Mouse (Mus musculus) layer of hippocampus, adult 9-11 months (tissue): ENCODE measurements around the gene Islr2.
A peak's percentile ranks its signal among the peaks of the same experiment; 100 is the strongest.
"Not testable (repeated sequence)": the region's sequence is repeated elsewhere in the genome, so short reads cannot be mapped to it uniquely, and the experiment has no call there.

Experiments used
- DNase-seq: peaks from one replicate; pipeline ENCODE4 v3.0.0; 2022

Gene Islr2

DNA sequence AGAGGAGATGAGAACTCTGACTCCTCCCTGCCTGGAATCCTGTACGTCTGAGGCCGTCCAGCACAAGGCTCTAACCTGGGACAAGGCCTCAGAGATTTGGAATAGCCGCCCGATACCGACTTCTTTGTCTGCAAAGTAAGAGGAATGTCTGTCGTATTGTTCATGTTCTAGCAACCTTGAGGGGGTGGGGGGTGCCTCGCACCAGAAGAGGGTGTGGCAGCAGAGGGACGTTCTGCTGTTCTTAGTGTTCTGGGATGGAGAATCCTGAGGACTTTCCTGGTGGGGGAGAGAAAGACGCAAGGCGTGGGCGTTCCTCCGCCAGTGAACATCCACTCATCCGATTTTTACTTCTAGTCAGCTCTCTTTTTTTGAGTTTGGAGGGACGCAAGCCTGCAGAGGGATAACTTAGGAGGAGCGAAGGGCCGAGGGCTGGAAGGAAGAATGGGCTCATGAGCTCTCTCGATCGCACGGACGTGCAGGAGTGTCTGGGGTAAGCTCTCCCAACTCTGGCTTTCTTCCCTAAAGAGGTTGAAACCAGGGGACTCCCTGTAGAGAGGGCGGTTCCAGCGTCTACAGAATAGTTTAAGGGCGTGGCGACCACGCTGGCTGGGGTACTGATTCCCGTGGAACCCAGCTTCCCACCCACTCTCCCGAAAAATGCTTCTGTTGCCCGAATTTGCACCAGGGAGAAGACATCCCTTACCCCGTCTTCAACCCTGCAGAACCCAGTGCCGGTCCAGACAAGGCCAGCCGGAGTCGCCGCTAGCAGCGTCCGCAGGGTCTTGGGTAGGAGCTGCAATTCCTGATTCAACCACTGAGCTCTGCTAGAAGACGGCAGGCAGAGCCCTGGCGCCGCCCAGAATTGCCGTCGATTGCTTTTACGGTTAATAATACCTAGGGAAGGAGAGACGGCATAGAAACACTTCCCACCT, at the start of gene Islr2, which contains the start of gene Islr:
TSS of gene Islr2 (minus strand) at position 804 of the 932 bp plus-strand sequence.
TSS of gene Islr (minus strand) at position 791 of the 932 bp plus-strand sequence.
- no peak for DNase-seq

DNA sequence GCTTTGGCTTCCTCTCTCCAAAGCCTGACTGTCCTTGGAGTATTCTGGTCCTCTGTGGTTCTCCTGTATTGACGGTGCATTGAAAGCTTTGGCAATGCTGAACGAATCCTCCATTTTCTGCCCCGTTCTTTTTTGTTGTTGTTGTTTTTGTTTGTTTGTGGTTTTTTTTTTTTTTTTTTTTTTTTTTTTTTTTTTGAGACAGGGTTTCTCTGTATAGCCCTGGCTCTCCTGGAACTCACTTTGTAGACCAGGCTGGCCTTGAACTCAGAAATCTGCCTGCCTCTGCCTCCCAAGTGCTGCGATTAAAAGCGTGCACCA, 49.6 kb upstream of the Islr2 start:
- not testable (repeated sequence) for DNase-seq

DNA sequence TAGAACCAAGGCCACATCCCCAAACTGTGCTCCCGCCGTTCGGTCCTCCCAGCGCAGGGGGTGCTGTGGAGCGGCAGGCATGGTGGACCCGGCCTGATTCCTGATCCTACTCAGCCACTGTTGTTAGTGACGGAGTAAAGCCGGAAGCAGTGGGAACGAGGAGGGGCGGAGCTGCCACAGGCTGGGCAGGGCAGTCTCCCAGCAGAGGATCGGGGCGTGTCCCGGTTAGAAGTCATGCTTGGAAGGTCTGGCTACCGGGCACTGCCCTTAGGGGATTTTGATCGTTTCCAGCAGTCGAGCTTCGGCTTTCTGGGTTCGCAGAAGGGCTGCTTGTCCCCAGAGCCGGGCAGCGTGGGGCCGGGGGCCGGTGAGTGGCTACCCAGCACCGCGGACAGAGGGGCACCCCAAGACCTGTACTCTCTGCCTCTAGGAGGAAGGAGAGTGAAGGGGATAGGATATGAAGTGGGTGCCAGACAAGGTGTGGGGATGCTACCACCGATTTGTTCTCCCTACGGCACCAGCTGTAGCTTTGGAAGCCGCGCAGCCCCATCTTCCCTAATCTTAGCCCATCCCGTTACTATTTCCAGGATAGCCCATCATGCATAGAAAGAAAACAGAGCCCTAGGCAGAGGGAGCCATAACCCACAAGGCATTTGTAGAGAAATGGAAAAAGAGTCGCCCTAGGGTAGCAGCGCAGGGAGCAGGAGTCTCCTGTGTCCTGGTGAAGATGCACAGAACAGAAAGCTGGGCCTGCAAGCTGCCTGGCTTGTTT, 49.1 kb upstream of the Islr2 start, which contains the start of gene Stoml1:
TSS of gene Stoml1 (plus strand) at position 132 of the 772 bp plus-strand sequence.
- peak; percentile 94 for DNase-seq

DNA sequence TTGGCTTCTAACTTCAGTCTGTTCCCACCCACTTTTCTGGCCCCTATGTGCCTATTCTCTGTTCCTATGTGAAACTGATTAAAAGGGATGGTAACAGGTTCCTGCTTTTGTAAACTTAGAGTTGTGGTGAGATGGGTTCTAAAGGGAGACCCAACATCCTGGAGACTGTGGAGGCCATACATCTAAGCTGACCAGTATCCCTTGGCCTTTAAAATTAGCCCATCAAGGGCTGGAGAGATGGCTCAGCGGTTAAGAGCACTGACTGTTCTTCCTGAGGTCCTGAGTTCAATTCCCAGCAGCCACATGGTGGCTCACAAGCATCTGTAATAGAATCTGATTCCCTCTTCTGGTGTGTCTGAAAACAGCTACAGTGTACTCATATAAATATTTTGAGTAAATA, 46.6 kb upstream of the Islr2 start:
- DNase-seq = not testable (repeated sequence)

DNA sequence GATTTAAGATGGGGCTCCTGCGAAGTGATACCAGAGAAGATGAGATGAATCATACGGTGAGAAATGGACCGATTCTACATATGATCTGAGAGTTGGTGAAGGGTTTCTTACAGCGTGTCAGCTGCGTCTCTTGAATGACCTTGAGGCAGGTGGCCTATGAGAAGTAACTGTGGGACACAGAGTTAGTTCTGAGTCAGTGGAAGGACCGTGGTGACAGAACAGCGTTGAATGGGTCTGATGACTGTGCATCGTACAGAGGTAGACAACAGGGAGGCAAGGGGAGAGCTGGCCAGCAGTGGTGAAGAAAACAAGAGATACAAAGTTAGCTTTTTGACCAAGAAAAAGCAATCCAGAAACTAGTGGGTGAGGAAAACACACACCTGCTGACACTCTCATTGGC, 46.2 kb upstream of the Islr2 start:
- no peak for DNase-seq

DNA sequence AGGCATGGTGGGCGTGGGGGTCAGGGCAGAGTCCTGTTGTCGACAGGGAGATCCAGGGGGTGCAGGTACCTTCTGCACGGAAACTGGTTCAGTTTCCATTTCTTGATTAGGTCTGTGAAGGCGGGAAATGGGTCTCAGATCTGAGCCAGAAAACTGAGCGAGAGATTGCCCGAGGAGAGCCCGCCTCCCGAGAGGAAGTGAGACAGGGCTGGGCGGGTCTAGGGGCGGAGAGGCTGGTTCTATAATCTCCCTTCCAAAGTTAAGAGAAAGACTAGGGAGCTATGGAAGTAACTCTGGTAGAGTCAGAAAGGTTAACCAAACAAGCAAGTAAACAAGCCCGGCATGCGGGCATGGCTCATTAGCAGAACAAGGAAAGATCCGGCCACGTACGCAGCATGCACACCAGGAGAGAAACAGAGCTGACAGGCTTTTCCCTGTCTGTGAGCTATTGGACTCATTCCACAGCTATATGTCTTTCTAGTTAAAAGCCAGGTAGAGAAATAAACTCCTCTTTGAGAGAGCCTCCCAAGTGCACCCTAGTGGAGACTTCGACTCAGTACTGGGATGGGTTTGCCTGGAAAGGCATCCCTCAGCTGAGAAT, 45.6 kb upstream of the Islr2 start, which contains the start of gene Pml:
TSS of gene Pml (minus strand) at position 195 of the 601 bp plus-strand sequence.
- DNase-seq = peak; percentile 48

DNA sequence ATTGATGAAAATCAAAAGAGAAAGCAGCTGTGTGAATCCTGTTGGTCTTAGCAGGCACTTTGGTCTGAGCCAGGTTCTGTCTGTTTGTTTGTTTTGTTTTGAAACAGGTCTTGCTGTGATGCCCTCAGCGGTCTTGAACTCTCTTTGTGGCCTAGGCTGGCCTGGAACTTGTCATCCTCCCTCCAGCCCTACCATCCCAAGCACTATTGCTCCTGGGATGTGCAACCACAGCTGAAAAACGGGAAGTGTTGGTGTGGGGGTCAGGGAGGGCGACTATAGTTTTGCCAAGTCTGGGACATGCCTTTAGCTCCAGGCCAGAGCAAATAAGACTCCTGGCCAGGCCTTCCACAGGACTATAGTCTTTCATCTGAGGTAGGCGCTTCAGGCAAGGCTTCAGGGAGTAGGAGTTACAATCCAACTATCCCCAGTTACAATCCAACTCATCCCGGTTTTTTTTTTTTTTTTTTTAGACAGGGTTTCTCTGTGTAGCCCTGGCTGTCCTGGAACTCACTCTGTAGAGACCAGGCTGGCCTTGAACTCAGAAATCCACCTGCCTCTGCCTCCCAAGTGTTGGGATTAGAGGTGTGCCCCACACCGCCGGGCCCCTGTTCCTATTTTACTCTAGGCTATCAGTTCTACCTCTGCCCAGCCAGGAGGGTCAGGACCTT, 44.8 kb upstream of the Islr2 start:
- no peak for DNase-seq

DNA sequence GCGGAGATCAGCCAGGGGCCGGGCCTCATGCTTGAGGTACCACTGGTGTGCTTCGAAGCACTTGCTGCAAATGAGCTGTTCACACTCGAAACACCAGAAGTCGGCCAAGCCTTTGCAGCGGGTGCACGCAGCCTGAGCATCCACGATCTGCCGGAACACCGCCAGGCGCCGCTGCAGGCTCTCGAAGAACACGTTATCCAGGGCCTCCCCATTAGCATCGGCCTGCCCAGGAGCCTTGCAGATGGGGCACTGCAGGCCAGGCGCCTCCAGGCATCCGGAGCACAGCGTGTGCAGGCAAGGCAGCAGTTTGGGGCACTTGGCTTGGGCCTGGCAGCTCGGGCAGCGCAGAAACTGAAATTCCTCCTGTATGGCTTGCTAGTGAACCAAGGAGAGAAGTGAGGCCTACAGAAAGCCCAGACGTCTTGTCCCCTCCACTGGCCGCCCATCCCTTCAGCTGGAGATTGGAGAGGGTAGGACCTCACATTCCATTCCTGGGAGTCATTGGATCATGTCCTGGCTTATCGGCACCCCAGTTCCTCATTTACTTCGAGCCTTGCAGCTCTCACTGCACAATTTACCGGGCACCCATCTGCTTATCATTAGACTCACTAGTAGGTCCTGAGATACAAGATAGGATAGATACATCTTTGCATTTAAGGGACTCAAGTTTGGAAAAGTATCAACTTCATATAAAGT, 43.1 kb upstream of the Islr2 start:
- DNase-seq = peak; percentile 82

DNA sequence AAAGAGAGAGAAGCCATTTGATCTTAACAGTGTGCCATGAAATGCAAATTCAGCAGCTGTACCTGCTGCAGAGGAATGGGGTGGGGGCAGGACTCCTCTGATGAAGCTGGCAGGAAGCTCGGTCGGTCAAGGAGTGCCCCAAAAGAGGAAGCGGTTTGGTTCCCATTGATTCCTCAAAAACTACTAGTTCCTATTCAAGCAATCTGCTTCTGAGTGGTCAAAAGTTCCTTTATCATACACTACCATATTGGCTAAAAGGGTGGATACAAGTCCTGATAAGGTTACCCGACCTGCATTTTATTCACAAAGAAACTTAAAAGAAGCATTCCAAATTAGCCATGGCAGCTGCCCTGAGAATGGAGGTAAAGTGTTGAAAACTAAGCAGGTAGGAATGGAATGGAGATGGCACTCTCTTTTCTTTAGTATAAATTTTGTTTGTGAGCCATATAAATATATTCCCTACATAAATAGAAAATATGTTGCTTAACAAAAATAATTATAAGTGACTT, 42.0 kb upstream of the Islr2 start:
- no peak for DNase-seq

DNA sequence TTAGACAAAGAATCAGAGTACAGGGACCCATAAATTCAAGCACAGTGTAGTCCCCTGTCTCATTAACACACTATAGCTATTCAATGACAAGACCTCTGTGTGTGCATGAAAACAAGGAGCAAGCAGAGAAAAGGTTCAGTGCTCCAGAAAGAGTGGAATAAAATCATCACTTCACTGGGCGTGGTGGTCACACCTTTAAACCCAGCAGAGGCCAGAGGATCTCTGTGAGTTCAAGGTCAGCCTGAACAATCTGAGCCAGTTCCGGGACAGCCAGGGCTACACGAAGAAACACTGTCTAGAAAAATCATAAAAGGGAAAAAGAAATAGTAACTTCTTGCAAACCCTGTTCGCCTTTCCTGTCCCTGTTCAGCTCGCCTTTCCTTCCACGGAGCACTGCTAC, 39.6 kb upstream of the Islr2 start:
- DNase-seq = no peak

DNA sequence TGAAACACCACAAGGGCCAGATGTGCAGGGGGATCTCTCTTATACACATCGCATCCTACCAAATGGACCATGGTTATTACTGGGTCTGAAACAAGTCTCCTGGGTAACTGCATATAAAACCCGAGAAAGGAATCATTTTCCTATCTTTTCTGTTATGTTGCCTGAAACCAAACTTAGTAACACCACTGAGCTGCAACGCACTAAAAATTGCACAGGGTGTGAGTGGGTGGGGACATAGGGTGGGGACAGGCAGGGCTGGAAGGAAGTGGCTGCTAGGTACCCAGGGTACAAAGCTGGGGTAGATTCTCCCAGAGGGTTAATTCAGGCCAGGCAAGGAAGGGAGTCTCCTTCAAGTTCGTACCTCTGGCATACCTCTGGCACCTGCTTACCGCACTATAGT, 38.6 kb upstream of the Islr2 start:
- no peak for DNase-seq

DNA sequence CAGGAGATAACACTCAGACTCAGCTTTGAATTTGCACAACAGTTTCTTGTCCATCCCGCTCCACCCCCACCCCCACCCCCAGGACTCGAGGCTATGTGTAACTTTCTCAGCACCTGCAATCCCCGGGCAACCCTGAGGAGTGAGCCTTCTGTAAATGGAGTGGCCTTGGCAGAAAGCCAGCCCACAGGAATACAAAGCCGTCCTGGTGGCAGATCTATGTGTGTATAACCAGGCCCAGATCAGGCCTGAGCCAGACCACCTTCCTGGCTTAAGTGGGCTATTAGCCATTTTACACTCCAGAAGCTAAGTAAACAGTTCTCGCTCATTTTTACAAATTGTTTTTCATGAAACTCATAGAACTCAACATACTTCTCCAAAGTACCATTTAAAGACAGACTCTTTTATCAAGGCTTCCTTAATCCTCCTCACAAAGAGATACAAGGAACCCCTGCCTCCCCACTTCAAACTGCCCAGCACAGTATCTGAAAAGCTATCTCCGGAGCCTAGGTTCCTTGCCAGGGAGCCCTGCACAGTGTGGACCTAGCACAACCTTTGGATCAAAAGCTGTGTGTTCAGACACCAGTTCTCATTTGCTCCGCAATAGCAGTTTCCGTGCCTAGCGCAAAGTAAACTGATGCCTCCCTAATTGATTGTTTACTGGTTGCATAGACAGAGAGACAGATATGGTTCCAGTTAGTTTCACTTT, 37.8 kb upstream of the Islr2 start:
- no peak for DNase-seq

DNA sequence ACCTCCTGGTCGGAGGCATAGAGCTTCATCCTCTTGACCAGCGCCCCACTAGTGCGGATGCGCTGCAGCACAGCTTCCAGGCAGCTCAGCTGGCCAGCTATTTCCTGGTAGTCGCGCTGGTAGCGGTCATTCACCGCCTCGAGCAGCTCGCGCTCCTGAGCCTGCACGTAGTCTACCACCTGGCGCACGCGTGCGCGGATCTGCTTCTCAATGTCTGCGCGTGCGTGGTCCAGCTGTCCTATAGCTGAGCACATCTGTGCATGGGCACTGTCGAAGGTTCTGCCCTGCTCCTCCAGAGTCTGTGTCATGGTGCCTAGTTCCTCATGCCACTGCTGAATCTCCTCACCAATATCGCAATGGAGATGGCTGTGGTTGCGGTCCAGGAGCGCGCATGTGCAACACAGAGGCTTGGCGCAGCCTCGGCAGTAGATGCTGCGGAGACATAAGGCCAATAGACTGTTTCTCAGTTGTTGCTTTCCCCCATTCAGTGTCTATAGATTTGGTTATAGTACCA, 30.4 kb upstream of the Islr2 start:
- no peak for DNase-seq

DNA sequence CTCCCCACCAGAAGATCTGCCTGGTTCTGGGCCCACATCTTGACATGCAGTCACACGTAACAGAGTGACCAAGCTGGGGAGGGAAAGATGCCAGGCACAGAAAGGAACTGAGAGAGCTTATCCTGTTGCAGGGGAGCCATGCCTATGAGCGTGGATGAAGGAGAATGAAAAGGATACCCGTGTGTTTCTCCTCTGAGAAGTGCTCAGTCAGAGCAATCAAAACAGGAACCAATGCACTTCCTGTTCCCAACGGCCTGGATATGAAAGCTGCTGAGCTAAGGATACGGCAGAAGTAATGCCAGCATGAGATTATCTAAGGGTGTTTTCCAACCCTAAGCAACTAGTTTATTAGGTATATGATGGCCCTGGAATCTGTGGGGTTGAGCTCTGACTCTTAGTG, 28.3 kb upstream of the Islr2 start:
- DNase-seq = peak; percentile 37

DNA sequence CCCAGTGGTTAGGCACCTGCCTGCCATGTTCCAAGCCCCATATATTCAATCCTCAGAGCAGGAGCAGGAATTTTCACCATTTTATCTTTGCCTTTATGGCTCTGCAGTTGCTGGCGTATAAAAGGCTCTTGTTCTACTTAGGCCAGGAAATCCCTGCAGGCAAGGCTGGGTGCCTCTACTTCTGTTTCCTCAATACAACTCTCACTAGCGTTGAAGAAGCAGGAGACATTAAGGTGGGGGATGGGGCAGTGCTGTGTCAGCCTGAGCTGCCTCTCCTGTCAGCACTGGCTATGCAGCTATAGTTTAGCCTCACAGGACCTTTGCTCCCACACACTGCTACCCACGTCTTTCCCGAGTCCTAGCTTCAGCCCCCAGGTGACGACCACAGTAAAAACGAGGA, 27.6 kb upstream of the Islr2 start:
- DNase-seq = peak; percentile 24

DNA sequence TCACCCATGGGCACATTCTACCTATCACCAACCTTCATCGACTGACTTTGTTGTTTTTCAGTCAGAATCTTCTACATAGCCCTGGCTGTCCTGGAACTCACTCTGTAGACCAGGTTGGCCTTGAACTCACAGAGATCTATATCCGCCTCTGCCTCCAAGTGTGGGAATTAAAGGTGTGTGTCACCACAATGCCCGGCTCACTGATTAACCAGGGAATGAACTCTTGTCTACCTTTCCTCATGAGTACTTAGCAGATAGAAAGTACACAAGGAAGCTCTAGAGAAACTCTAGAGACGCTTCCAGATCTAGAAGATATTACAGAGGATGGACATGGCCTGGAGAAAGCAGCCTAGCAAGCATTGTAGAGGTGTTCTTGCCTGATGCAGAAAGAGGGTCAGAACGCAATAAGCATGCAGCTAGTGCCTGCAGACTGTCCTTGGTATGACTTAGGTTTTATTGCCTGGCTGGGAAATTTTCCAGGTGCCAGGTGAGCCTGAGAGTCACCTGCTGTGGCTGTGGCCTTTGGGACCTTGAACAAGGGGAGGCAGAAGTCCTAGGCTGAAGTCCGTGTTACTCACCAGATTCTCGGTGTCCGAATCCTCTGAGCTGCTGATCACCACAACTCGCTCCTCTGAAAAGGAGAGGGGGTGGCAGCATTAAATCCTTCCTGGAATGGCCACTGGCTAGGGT, 24.8 kb upstream of the Islr2 start:
- no peak for DNase-seq

DNA sequence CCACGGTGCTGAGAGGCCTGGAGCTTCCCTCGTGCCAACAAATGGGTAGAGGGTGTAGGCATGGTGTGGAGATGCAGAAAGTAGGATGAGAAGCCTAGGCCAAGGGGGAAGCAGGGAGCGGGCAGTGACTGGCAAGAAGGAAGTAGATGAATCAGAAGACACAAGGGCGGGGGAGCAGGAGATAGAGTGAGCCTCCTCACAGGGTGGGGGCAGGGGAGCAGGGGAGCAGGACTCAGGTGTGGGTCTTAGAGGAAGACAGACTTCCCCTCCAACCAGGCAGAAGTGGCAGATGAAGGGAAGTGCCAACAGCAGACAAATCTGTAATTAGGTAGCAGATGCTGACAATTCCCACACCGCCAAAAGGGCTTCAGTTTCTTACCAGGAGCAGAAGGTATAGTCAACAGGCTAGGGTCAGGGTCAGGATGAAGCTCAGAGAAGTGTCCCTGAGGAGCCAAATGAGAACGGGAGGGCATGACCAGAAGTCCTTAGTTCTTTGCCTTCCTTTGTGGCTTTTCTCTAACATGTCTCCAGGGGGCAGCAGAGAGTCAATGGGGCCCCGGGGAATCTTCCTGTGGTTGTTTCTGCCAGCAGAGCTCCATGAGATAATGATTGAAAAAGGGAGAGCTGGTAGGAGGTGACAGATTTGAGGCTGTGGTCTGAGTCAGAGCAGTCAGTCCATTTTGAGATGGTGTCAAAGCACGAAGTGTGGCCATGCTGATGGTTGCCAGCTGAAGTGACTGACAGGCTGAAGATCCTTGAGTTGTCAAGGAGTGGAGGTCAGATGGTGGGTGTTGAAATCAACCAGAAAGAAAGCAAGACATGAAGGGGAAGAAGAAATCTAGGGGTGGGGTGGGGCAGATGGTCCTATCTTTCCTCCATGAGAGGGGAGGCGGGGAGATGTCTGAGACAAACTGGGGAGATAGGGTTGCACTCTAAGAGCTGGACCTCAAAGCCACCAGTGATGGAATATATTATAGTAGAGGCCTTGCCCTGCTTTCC, 22.1 kb upstream of the Islr2 start:
- DNase-seq = no peak

DNA sequence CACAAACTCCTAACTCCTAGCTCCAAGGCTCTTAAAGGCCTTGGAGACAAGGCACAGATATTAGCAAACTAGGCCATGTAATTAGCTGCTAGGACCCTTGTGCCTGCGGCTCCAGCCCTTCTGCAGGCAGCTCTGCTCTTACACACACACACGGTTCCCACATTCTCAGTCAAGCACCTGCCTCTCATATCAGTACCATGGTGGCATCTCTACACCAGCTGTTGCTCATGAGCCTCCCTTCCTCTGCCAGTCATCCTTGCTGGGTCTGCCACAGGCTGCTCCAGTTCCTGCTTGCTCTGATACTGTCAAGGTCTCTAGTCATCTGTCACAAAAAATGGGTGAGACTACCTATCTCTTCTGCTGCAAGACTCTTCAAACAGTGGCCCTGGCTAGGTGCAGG, 20.2 kb upstream of the Islr2 start:
- no peak for DNase-seq

DNA sequence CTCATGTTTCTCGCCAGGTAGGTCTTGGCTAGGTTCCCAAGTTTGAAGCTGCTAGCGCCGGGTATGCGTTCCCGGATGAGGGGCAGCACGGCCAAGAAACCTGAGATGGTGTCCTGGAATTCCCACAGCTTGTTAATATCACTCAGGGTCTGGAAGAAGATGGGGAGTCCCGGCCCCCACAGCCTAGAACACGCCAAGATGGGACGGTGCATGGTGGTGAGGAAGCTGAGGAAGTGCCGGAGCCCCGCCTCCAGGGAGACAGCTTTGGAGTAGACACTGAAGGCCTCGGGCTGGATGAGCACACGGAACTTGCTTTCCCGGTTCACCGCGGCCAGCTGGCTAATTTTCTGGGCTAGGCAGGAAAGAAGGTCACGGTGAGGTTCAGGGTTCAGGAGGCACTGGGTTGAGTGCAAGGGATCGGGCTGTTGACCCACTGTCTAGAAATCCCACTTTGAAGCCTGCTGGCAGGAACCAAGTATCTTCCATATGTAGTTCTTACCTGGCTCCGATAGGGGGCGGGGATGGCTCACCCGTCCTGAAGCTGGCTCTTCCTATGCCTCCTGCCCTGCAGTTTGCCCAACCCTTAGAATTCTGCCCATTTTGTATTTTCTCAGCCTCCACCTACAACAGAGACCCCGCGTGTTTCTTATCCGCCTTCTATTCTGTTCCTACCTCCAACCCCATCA, 16.2 kb upstream of the Islr2 start:
- no peak for DNase-seq
